Mouse (Mus musculus): ENCODE measurements around the gene Col1a1. TPM values are rescaled to one million over a fixed set of nuclear protein-coding genes. Genes with fewer than 3 reads are reported as not detected.

Gene Col1a1
- polyA plus RNA-seq, 1 experiment from 2014 or later, result 869 TPM

GRCm38 (mm10) chr11:94920996-94921401 is 15.0 kb upstream of the Col1a1 start:
- 28% methylated on average over 6 of the region's 6 CpGs for WGBS
- peak overlapping the region; percentile 56; the same call in 1 of the 2 replicates for H3K27ac ChIP-seq (replicated peaks)
- no peak for DNase-seq (ENCODE audit: low spot score)

GRCm38 (mm10) chr11:94924977-94925376 is 11.0 kb upstream of the Col1a1 start:
- Histone ChIP-seq H3K4me1 (replicated peaks; ENCODE audit: control insufficient read depth, insufficient read depth) (peaks cover 8% of the 10 kb centered on the region), H3K36me3 (ENCODE audit: control insufficient read depth, insufficient read depth, low read length) (no peaks in the 10 kb centered on the region), H3K27ac (replicated peaks) (no peak overlapping the region), H3K4me2 (replicated peaks; ENCODE audit: low read depth) (no peak overlapping the region), H3K9me3 (ENCODE audit: control insufficient read depth, low read length) (no peaks in the 10 kb centered on the region), H3K9ac (ENCODE audit: low read length) (no peak overlapping the region), H3K27me3 (ENCODE audit: control insufficient read depth, insufficient read depth, low read length) (no peaks in the 10 kb centered on the region), H3K4me3 (ENCODE audit: low read depth, low read length) (no peak overlapping the region)
- WGBS, result 91% methylated on average over 4 of the region's 4 CpGs
- ATAC-seq (ENCODE audit: low FRiP score, low TSS enrichment) (no peak), DNase-seq (ENCODE audit: low spot score) (no peak)
- no peak for TF ChIP-seq CTCF (IDR thresholded peaks at IDR 0.05; ENCODE audit: low read depth)
- no peak for TF ChIP-seq EP300 (optimal IDR thresholded peaks at IDR 0.05)

More at GRCm38 (mm10) chr11:94920996-94921401, 15.0 kb upstream of the Col1a1 start:
- ATAC-seq (ENCODE audit: low FRiP score, low TSS enrichment), result no peak
- Histone ChIP-seq H3K4me2 (replicated peaks; ENCODE audit: low read depth) (no peak overlapping the region), H3K9ac (ENCODE audit: low read length) (no peak overlapping the region), H3K4me1 (replicated peaks; ENCODE audit: control insufficient read depth, insufficient read depth) (peaks cover 5% of the 10 kb centered on the region; the same call in 1 of the 2 replicates), H3K9me3 (ENCODE audit: control insufficient read depth, low read length) (no peaks in the 10 kb centered on the region), H3K27me3 (ENCODE audit: control insufficient read depth, insufficient read depth, low read length) (no peaks in the 10 kb centered on the region), H3K4me3 (ENCODE audit: low read depth, low read length) (no peak overlapping the region), H3K36me3 (ENCODE audit: control insufficient read depth, insufficient read depth, low read length) (no peaks in the 10 kb centered on the region)
- TF ChIP-seq EP300 (optimal IDR thresholded peaks at IDR 0.05) (no peak), CTCF (IDR thresholded peaks at IDR 0.05; ENCODE audit: low read depth) (peak; percentile 29; the same call in 1 of the 2 replicates)

GRCm38 (mm10) chr11:94926431-94926830 is 9.6 kb upstream of the Col1a1 start:
- no peak for DNase-seq (ENCODE audit: low spot score)
- 42% methylated on average over 11 of the region's 11 CpGs for WGBS
- Histone ChIP-seq H3K9ac (ENCODE audit: low read length) (no peak overlapping the region), H3K27me3 (ENCODE audit: control insufficient read depth, insufficient read depth, low read length) (no peaks in the 10 kb centered on the region), H3K36me3 (ENCODE audit: control insufficient read depth, insufficient read depth, low read length) (no peaks in the 10 kb centered on the region), H3K4me1 (replicated peaks; ENCODE audit: control insufficient read depth, insufficient read depth) (peaks cover 11% of the 10 kb centered on the region), H3K9me3 (ENCODE audit: control insufficient read depth, low read length) (no peaks in the 10 kb centered on the region), H3K27ac (replicated peaks) (peak overlapping the region; percentile 91), H3K4me2 (replicated peaks; ENCODE audit: low read depth) (no peak overlapping the region), H3K4me3 (ENCODE audit: low read depth, low read length) (no peak overlapping the region)
- TF ChIP-seq CTCF (IDR thresholded peaks at IDR 0.05; ENCODE audit: low read depth), result no peak
- TF ChIP-seq EP300 (optimal IDR thresholded peaks at IDR 0.05), result no peak
- ATAC-seq (ENCODE audit: low FRiP score, low TSS enrichment), result no peak

- H3K9me3 ChIP-seq (ENCODE audit: control insufficient read depth, low read length), result no peaks in the 10 kb centered on the region
- peak overlapping the region; percentile 91 for H3K27ac ChIP-seq (replicated peaks)
- DNase-seq (ENCODE audit: low spot score) (no peak), ATAC-seq (ENCODE audit: low FRiP score, low TSS enrichment) (no peak)
- no peaks in the 10 kb centered on the region for H3K27me3 ChIP-seq (ENCODE audit: control insufficient read depth, insufficient read depth, low read length)
- H3K4me3 ChIP-seq (ENCODE audit: low read depth, low read length), result no peak overlapping the region
- WGBS, result 3% methylated on average over 5 of the region's 5 CpGs
- H3K36me3 ChIP-seq (ENCODE audit: control insufficient read depth, insufficient read depth, low read length), result no peaks in the 10 kb centered on the region
- TF ChIP-seq CTCF (IDR thresholded peaks at IDR 0.05; ENCODE audit: low read depth), result no peak
- 0 out of 2 replicates have a peak overlapping the region, but pooled peaks have one; percentile 35 for H3K9ac ChIP-seq (ENCODE audit: low read length)
- no peak overlapping the region; the same call in 1 of the 2 replicates for H3K4me2 ChIP-seq (replicated peaks; ENCODE audit: low read depth)
- peaks cover 11% of the 10 kb centered on the region for H3K4me1 ChIP-seq (replicated peaks; ENCODE audit: control insufficient read depth, insufficient read depth)
These were observed 8.2 kb upstream of the Col1a1 start for GRCm38 (mm10) chr11:94927771-94928291.

GRCm38 (mm10) chr11:94928820-94929219 is 7.2 kb upstream of the Col1a1 start:
- Histone ChIP-seq H3K9me3 (ENCODE audit: control insufficient read depth, low read length) (no peaks in the 10 kb centered on the region), H3K27ac (replicated peaks) (peak overlapping the region; percentile 95), H3K4me3 (ENCODE audit: low read depth, low read length) (no peak overlapping the region), H3K4me1 (replicated peaks; ENCODE audit: control insufficient read depth, insufficient read depth) (peaks cover 11% of the 10 kb centered on the region), H3K9ac (ENCODE audit: low read length) (peak overlapping the region; percentile 27; the same call in 1 of the 2 replicates), H3K4me2 (replicated peaks; ENCODE audit: low read depth) (peak overlapping the region; percentile 36; the same call in 1 of the 2 replicates), H3K27me3 (ENCODE audit: control insufficient read depth, insufficient read depth, low read length) (no peaks in the 10 kb centered on the region), H3K36me3 (ENCODE audit: control insufficient read depth, insufficient read depth, low read length) (no peaks in the 10 kb centered on the region)
- DNase-seq (ENCODE audit: low spot score) (peak; percentile 93), ATAC-seq (ENCODE audit: low FRiP score, low TSS enrichment) (peak; percentile 94)
- WGBS, result under 1% methylated on average over 12 of the region's 13 CpGs
- TF ChIP-seq CTCF (IDR thresholded peaks at IDR 0.05; ENCODE audit: low read depth), result no peak
- peak; percentile 46 for TF ChIP-seq EP300 (optimal IDR thresholded peaks at IDR 0.05)

GRCm38 (mm10) chr11:94929599-94929998 is 6.4 kb upstream of the Col1a1 start:
- H3K4me1 ChIP-seq (replicated peaks; ENCODE audit: control insufficient read depth, insufficient read depth), result peaks cover 11% of the 10 kb centered on the region
- no peaks in the 10 kb centered on the region for H3K27me3 ChIP-seq (ENCODE audit: control insufficient read depth, insufficient read depth, low read length)
- H3K27ac ChIP-seq (replicated peaks), result peak overlapping the region; percentile 95
- ATAC-seq (ENCODE audit: low FRiP score, low TSS enrichment), result no peak
- no peak for TF ChIP-seq EP300 (optimal IDR thresholded peaks at IDR 0.05)
- no peak for TF ChIP-seq CTCF (IDR thresholded peaks at IDR 0.05; ENCODE audit: low read depth)
- no peak overlapping the region for H3K9ac ChIP-seq (ENCODE audit: low read length)
- H3K4me2 ChIP-seq (replicated peaks; ENCODE audit: low read depth), result 0 out of 2 replicates have a peak overlapping the region, but pooled peaks have one; percentile 36
- no peak for DNase-seq (ENCODE audit: low spot score)
- no peak overlapping the region for H3K4me3 ChIP-seq (ENCODE audit: low read depth, low read length)
- WGBS, result 34% methylated on average over 9 of the region's 9 CpGs
- no peaks in the 10 kb centered on the region for H3K36me3 ChIP-seq (ENCODE audit: control insufficient read depth, insufficient read depth, low read length)
- H3K9me3 ChIP-seq (ENCODE audit: control insufficient read depth, low read length), result no peaks in the 10 kb centered on the region

Measured in stomach, postnatal 0 days (tissue).